Mouse (Mus musculus): ENCODE results near the gene Prss35.

Gene Prss35

DNA sequence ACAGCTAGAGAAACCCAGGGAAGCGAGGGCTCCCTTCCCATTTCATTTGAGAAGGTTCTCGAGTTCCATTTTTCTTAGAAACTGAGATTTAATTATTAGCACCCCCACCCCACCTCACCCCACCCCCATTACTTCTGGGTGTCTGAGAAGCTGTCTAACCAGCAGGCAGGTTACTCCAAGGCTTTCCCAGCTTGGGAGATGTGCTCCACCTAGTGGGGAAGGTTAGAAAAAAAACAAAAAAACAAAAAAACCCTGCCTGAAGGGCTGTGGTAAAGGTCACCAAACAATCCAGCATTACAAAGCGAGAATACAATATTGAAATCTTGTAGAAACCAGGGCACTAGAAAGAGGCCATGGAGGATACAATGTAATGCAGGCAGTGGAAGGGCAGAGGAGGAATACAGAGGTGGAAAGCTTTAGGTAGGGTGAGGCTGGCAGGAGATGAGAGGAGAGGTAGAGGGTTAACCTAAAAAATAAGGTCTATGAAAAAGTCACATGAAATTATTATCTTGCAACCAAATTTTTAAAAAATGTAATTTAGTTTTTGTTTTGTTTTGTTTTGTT lies 57.2 kb downstream of the Prss35 start:
- peak; percentile 28 for DNase-seq
